19 mouse cellular contexts compared by ENCODE assay signal in the genomic region with DNA sequence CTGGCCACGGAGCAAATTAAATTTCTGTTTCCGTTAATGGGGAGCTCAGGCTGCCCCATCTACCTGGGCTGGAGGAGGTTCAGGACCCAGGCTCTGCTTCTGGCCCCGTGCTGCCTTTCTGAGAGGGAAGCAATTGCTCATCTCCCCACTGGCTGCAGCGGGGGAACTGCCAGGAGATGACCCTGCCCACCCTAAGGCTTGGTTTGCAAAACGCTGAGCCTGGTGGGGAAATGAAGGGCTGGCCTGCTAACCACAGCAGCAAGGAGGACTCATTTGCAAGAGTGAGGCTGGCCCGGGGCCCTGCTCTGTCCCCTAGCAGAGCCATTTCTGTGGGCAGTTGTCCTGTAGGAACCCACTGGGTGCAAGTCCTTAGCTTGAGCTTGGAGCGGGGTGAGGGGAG. TPM values are rescaled to one million over a fixed set of nuclear protein-coding genes. Genes with fewer than 3 reads are reported as not detected.
A peak's percentile ranks its signal among the peaks of the same experiment; 100 is the strongest.
DNase-seq lines count a peak whose midpoint lies in the region; ATAC-seq lines count a peak whose summit lies in the region.
"Had no signal": no experiment of that assay in that cellular context is flagged by ENCODE, and none has a peak within 500 bp of the region (broad histone marks: within the 10 kb centered on the region; RNA-seq: fewer than 3 reads in every experiment).

No protein-coding gene starts in this region.

- H3K4me1 ChIP-seq in liver, embryonic 11.5 days (replicated peaks; ENCODE audit: control insufficient read depth, insufficient read depth, low read length) = peaks cover 12% of the 10 kb centered on the region
- H3K4me1 ChIP-seq: forebrain, embryonic 13.5 days; hindbrain, embryonic 15.5 days; limb, embryonic 13.5 days; neural tube, embryonic 15.5 days had no signal

- no peaks in the 10 kb centered on the region for H3K9me3 ChIP-seq in liver, embryonic 11.5 days (ENCODE audit: control insufficient read depth, low read length)
- H3K9me3 ChIP-seq: forebrain, embryonic 13.5 days; hindbrain, embryonic 15.5 days; limb, embryonic 13.5 days; neural tube, embryonic 15.5 days had no signal

- no peaks in the 10 kb centered on the region for H3K36me3 ChIP-seq in liver, embryonic 11.5 days (ENCODE audit: control insufficient read depth, insufficient read depth, low read length)
- H3K36me3 ChIP-seq: hindbrain, embryonic 15.5 days; limb, embryonic 13.5 days; neural tube, embryonic 15.5 days had no signal

- H3K4me2 ChIP-seq in liver, embryonic 11.5 days = peak overlapping the region; percentile 18; the same call in 1 of the 2 replicates
- H3K4me2 ChIP-seq: forebrain, embryonic 13.5 days; hindbrain, embryonic 15.5 days; limb, embryonic 13.5 days; neural tube, embryonic 15.5 days had no signal

- DNase-seq in lung, postnatal 4 days = peak; percentile 49 to 53
- no peak for DNase-seq in lung, postnatal 10 days
- DNase-seq in liver, embryonic 11.5 days (ENCODE audit: low spot score) = no peak
- DNase-seq in cerebellum, postnatal 25 days = no peak
- no peak for DNase-seq in cerebellum, adult 11 months
- DNase-seq: adrenal gland, adult 8-10 months; cerebellum, adult 9-10 months; embryo, embryonic 11 days; heart, adult 18-20 months; kidney, adult 18-20 months; retina, postnatal 1 day; thymus, postnatal 4 days had no signal

- H3K9ac ChIP-seq in liver, embryonic 11.5 days (ENCODE audit: low read depth, low read length) = no peak overlapping the region; the same call in 1 of the 2 replicates
- H3K9ac ChIP-seq: forebrain, embryonic 13.5 days; hindbrain, embryonic 15.5 days; limb, embryonic 13.5 days; neural tube, embryonic 15.5 days had no signal

- H3K27me3 ChIP-seq in liver, embryonic 11.5 days (replicated peaks; ENCODE audit: control insufficient read depth, insufficient read depth, low read length) = no peaks in the 10 kb centered on the region
- H3K27me3 ChIP-seq: forebrain, embryonic 13.5 days; hindbrain, embryonic 15.5 days; limb, embryonic 13.5 days; neural tube, embryonic 15.5 days had no signal

- H3K27ac ChIP-seq in liver, embryonic 11.5 days (ENCODE audit: low read depth, low read length) = no peak overlapping the region
- H3K27ac ChIP-seq: forebrain, embryonic 13.5 days; hindbrain, embryonic 15.5 days; limb, embryonic 13.5 days; neural tube, embryonic 15.5 days had no signal

- no peak overlapping the region for H3K4me3 ChIP-seq in liver, embryonic 11.5 days (ENCODE audit: low read depth, low read length)
- H3K4me3 ChIP-seq: forebrain, embryonic 13.5 days; hindbrain, embryonic 15.5 days; limb, embryonic 13.5 days; neural tube, embryonic 15.5 days had no signal

- 47% methylated on average over 7 of the region's 7 CpGs for WGBS in liver, embryonic 11.5 days

- ATAC-seq in common myeloid progenitor, adult 5-6 weeks (replicated peaks; ENCODE audit: low read depth, poor library complexity, severe bottlenecking) = peak; percentile 58
- ATAC-seq in liver, embryonic 11.5 days (replicated peaks; ENCODE audit: low FRiP score) = no peak
- peak; percentile 54 for ATAC-seq in monocyte, adult 5-6 weeks (replicated peaks; ENCODE audit: insufficient number of reproducible peaks, low FRiP score, low TSS enrichment, poor library complexity, severe bottlenecking)
- ATAC-seq: forebrain, embryonic 13.5 days; lung, postnatal 0 days had no signal

RNA-seq across cellular contexts. Expression of gene Plcg2, which starts 39.7 kb away (rescaled TPM):
- 56.3 and 76.7 TPM in 2 replicates for total RNA-seq in common myeloid progenitor, adult 5-6 weeks (2017)
- polyA plus RNA-seq in liver, embryonic 11.5 days (2014; fragmentation: Nextera tagmentation; extraction: Ambion mirVana) = 14.8 and 17.4 TPM in 2 replicates
- total RNA-seq in monocyte, adult 5-6 weeks (2017) = 189 to 215 TPM (median 210 TPM) in 3 replicates

Comparison
In these comparisons a context has a peak if more than half of its experiments do, and no peak if none do; other contexts are left out.
1. DNase-seq: peak in lung, postnatal 4 days (2 of 2); none in lung, postnatal 10 days (single experiment), liver, embryonic 11.5 days (single experiment), cerebellum, postnatal 25 days (0 of 2) and cerebellum, adult 11 months (single experiment).